Mouse (Mus musculus): ENCODE data around the gene Vmn1r24. TPM values are rescaled to one million over a fixed set of nuclear protein-coding genes. Genes with fewer than 3 reads are reported as not detected.
"Not testable (repeated sequence)": the region's sequence is repeated elsewhere in the genome, so short reads cannot be mapped to it uniquely, and the experiment has no call there.

Vmn1r24 gene
- not detected in 2 replicates for total RNA-seq (2012; rRNA removed)
- not detected for polyA plus RNA-seq (2012; ENCODE audit: insufficient read depth in 1 of 2, insufficient read length in 2 of 2, low read depth in 1 of 2, low replicate concordance in 2 of 2, missing spikeins in 1 of 2)

DNA sequence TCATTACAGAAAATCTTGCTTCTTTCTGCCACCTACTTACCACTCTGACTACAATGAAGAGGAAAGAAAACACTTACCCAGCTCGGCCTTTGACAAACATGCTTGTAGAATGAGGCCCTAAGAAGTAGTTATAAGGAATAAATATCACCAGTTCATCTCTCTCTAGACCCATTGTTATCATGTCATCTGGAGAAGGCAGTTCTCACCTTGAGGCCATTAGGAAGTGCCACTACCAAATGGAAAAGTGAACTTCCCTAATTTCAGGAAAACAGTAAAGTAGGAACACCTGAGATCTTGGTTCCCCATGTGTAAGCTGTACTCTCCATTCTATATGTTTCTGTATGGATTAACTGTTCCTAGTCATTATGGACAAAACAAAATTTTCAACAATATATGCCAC is at the start of gene Vmn1r24:
Vmn1r24 (minus strand) TSS at position 101 of the 400 bp plus-strand sequence.
- not testable (repeated sequence) for H3K9me3 ChIP-seq (replicated peaks; ENCODE audit: insufficient read depth, low read length)

DNA sequence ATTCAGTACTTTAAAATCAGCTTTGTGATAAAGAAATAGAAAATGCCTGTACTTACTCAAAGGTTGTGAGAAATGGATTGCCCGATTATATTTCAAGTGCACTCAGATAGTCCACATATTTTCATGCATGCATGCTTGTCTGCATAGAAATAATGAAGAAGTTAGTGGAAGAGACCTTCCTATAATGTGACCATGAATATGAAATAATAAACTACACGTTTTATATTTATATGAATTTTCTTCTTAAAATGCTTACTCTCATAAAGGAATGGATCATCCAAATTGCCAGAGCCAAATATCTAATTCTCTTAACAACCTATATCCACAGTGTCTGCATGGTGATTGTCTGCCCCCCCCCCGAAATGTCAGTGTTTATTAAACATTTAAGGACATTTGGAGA is 19.4 kb upstream of the Vmn1r24 start, which contains the start of gene Vmn1r25:
Vmn1r25 (minus strand) TSS at position 101 of the 400 bp plus-strand sequence.
- no peak within 1 kb of the TSS for H3K9ac ChIP-seq (ENCODE audit: control insufficient read depth, low read depth, low read length, poor library complexity, severe bottlenecking)
- no peaks in the 10 kb centered on the region for H3K4me1 ChIP-seq (ENCODE audit: control insufficient read depth in 1 of 2, insufficient read depth in 2 of 2, low read length in 2 of 2)
- no peaks in the 10 kb centered on the region for H3K79me2 ChIP-seq (ENCODE audit: control insufficient read depth, insufficient read depth, low read length, poor library complexity)
- H3K36me3 ChIP-seq (ENCODE audit: control insufficient read depth in 1 of 2, insufficient read depth in 2 of 2, low read length in 2 of 2), result no peaks in the 10 kb centered on the region
- no peak within 1 kb of the TSS for H3K4me3 ChIP-seq (ENCODE audit: control insufficient read depth in 1 of 2, insufficient read depth in 1 of 2, low read depth in 2 of 2, low read length in 2 of 2)
- DNase-seq (ENCODE audit: low read depth, low spot score), result no peak
- no peaks in the 10 kb centered on the region for H3K9me3 ChIP-seq (replicated peaks; ENCODE audit: insufficient read depth, low read length)
- TF ChIP-seq SMC3 (IDR thresholded peaks at IDR 0.05; ENCODE audit: low read depth, low read length) (no peak), POLR2A (IDR thresholded peaks at IDR 0.05; ENCODE audit: control insufficient read depth in 1 of 2, insufficient read depth in 1 of 2, low read depth in 1 of 2, low read length in 2 of 2, poor library complexity in 1 of 2) (no peak), E2F4 (IDR thresholded peaks at IDR 0.05; ENCODE audit: borderline replicate concordance, low read depth, low read length) (no peak), POLR2AphosphoS5 (IDR thresholded peaks at IDR 0.05; ENCODE audit: borderline replicate concordance, low read depth, low read length) (no peak), UBTF (IDR thresholded peaks at IDR 0.05; ENCODE audit: borderline replicate concordance, insufficient read depth, low read depth, low read length) (no peak), NRF1 (IDR thresholded peaks at IDR 0.05; ENCODE audit: insufficient read depth, low read depth, low read length, poor library complexity, severe bottlenecking) (no peak), MAFK (IDR thresholded peaks at IDR 0.05; ENCODE audit: borderline replicate concordance, low read depth, low read length) (no peak), KAT2A (conservative IDR thresholded peaks at IDR 0.05; ENCODE audit: low read depth, low read length) (no peak), MEF2A (IDR thresholded peaks at IDR 0.05; ENCODE audit: extremely low read depth, insufficient replicate concordance, low read depth, low read length, poor library complexity, severe bottlenecking) (no peak), NELFE (IDR thresholded peaks at IDR 0.05; ENCODE audit: low read depth, low read length) (no peak), EP300 (IDR thresholded peaks at IDR 0.05; ENCODE audit: low read depth in 1 of 2, low read length in 2 of 2) (no peak), MYB (IDR thresholded peaks at IDR 0.05; ENCODE audit: low read depth, low read length) (no peak), RAD21 (IDR thresholded peaks at IDR 0.05; ENCODE audit: low read depth, low read length) (no peak), ELF1 (IDR thresholded peaks at IDR 0.05; ENCODE audit: low read depth, low read length) (no peak), SIN3A (IDR thresholded peaks at IDR 0.05; ENCODE audit: low read length) (no peak), TCF12 (IDR thresholded peaks at IDR 0.05; ENCODE audit: low read depth, low read length) (no peak), HCFC1 (IDR thresholded peaks at IDR 0.05; ENCODE audit: low read depth, low read length) (no peak), TAL1 (IDR thresholded peaks at IDR 0.05; ENCODE audit: low read length) (no peak), USF2 (IDR thresholded peaks at IDR 0.05; ENCODE audit: borderline replicate concordance in 1 of 2, insufficient read depth in 1 of 2, low read depth in 1 of 2, low read length in 2 of 2) (no peak)
- H3K27me3 ChIP-seq (ENCODE audit: control insufficient read depth in 1 of 2, insufficient read depth in 2 of 2, low read length in 2 of 2), result no peaks in the 10 kb centered on the region
- H3K27ac ChIP-seq (ENCODE audit: control insufficient read depth, low read depth, low read length), result no peak within 1 kb of the TSS

More for the DNA sequence above, at the start of gene Vmn1r24:
- not testable (repeated sequence) for H3K9ac ChIP-seq (ENCODE audit: control insufficient read depth, low read depth, low read length, poor library complexity, severe bottlenecking); H3K4me1 ChIP-seq (ENCODE audit: control insufficient read depth in 1 of 2, insufficient read depth in 2 of 2, low read length in 2 of 2); H3K36me3 ChIP-seq (ENCODE audit: control insufficient read depth in 1 of 2, insufficient read depth in 2 of 2, low read length in 2 of 2); H3K4me3 ChIP-seq (ENCODE audit: control insufficient read depth in 1 of 2, insufficient read depth in 1 of 2, low read depth in 2 of 2, low read length in 2 of 2); H3K27ac ChIP-seq (ENCODE audit: control insufficient read depth, low read depth, low read length); DNase-seq (ENCODE audit: low read depth, low spot score); H3K27me3 ChIP-seq (ENCODE audit: control insufficient read depth in 1 of 2, insufficient read depth in 2 of 2, low read length in 2 of 2); H3K79me2 ChIP-seq (ENCODE audit: control insufficient read depth, insufficient read depth, low read length, poor library complexity)

Measured in MEL (cell line).